Mouse (Mus musculus): ENCODE results near the gene Pard6b.
A peak's percentile ranks its signal among the peaks of the same experiment; 100 is the strongest.
"Not testable (repeated sequence)": the region's sequence is repeated elsewhere in the genome, so short reads cannot be mapped to it uniquely, and the experiment has no call there.

Gene Pard6b

GRCm38 (mm10) chr2:168098040-168098439, 17.2 kb downstream of the Pard6b start:
- no peak for DNase-seq (ENCODE audit: low read depth, low spot score)

GRCm38 (mm10) chr2:168100008-168100407, 19.2 kb downstream of the Pard6b start:
- DNase-seq (ENCODE audit: low read depth, low spot score), result no peak

GRCm38 (mm10) chr2:168101805-168102204, 21.0 kb downstream of the Pard6b start:
- DNase-seq (ENCODE audit: low read depth, low spot score), result no peak

- DNase-seq (ENCODE audit: low read depth, low spot score), result no peak
Measured at GRCm38 (mm10) chr2:168103341-168103740, 22.5 kb downstream of the Pard6b start.

- DNase-seq (ENCODE audit: low read depth, low spot score), result no peak
Measured at GRCm38 (mm10) chr2:168104375-168105144, 23.8 kb downstream of the Pard6b start.

GRCm38 (mm10) chr2:168105271-168105670, 24.5 kb downstream of the Pard6b start:
- DNase-seq (ENCODE audit: low read depth, low spot score), result no peak

GRCm38 (mm10) chr2:168106701-168107178, 25.9 kb downstream of the Pard6b start:
- no peak for DNase-seq (ENCODE audit: low read depth, low spot score)

GRCm38 (mm10) chr2:168107356-168107755, 26.6 kb downstream of the Pard6b start:
- DNase-seq (ENCODE audit: low read depth, low spot score), result no peak

- not testable (repeated sequence) for DNase-seq (ENCODE audit: low read depth, low spot score)
Measured at GRCm38 (mm10) chr2:168107901-168108300, 27.1 kb downstream of the Pard6b start.

- DNase-seq (ENCODE audit: low read depth, low spot score), result no peak
Measured at GRCm38 (mm10) chr2:168111902-168112301, 31.1 kb downstream of the Pard6b start.

- no peak for DNase-seq (ENCODE audit: low read depth, low spot score)
Measured at GRCm38 (mm10) chr2:168113263-168113662, 32.5 kb downstream of the Pard6b start.

GRCm38 (mm10) chr2:168113692-168114091, 32.9 kb downstream of the Pard6b start:
- DNase-seq (ENCODE audit: low read depth, low spot score), result no peak

- DNase-seq (ENCODE audit: low read depth, low spot score), result peak; percentile 89
Measured at GRCm38 (mm10) chr2:168114699-168115350, 34.0 kb downstream of the Pard6b start.

GRCm38 (mm10) chr2:168115826-168116225, 35.0 kb downstream of the Pard6b start:
- no peak for DNase-seq (ENCODE audit: low read depth, low spot score)

- DNase-seq (ENCODE audit: low read depth, low spot score), result peak; percentile 74
Measured at GRCm38 (mm10) chr2:168117147-168117546, 36.3 kb downstream of the Pard6b start.

- DNase-seq (ENCODE audit: low read depth, low spot score), result no peak
Measured at GRCm38 (mm10) chr2:168117553-168117952, 36.7 kb downstream of the Pard6b start.

- DNase-seq (ENCODE audit: low read depth, low spot score), result no peak
Measured at GRCm38 (mm10) chr2:168117967-168118366, 37.2 kb downstream of the Pard6b start.

GRCm38 (mm10) chr2:168118456-168118855, 37.7 kb downstream of the Pard6b start:
- DNase-seq (ENCODE audit: low read depth, low spot score), result no peak

- DNase-seq (ENCODE audit: low read depth, low spot score), result no peak
Measured at GRCm38 (mm10) chr2:168119123-168119522, 38.3 kb downstream of the Pard6b start.

- DNase-seq (ENCODE audit: low read depth, low spot score), result no peak
Measured at GRCm38 (mm10) chr2:168120906-168121305, 40.1 kb downstream of the Pard6b start.

GRCm38 (mm10) chr2:168123652-168124051, 42.8 kb downstream of the Pard6b start:
- no peak for DNase-seq (ENCODE audit: low read depth, low spot score)

- no peak for DNase-seq (ENCODE audit: low read depth, low spot score)
Measured at GRCm38 (mm10) chr2:168125288-168126089, 44.7 kb downstream of the Pard6b start.
